Mouse (Mus musculus) heart, postnatal 14 days (tissue): ENCODE measurements around the gene Irf7. TPM values are rescaled to one million over a fixed set of nuclear protein-coding genes. Genes with fewer than 3 reads are reported as not detected.
A peak's percentile ranks its signal among the peaks of the same experiment; 100 is the strongest.
"Not testable (repeated sequence)": the region's sequence is repeated elsewhere in the genome, so short reads cannot be mapped to it uniquely, and the experiment has no call there.

ENCODE experiments used
- DNase-seq, 2 experiments: peaks; one replicate each; pipeline ENCODE4 v3.0.0; 2021 to 2022
- intact Hi-C: fragments of 180-260 bp; cut with DNase I; formaldehyde crosslinking; loops from one replicate; pipeline ENCODE4 v1.15.1; 2025
- total RNA-seq, 2 experiments: library from RNA; stranded (reverse); gene quantifications; 2 replicates each; pipeline ENCODE4 v1.2.3; 2021

Gene Irf7
- total RNA-seq, 2 experiments from 2014 or later, result 1.6 to 1.7 TPM

GRCm38 (mm10) chr7:141277701-141278678 lies 11.7 kb upstream of the Irf7 start:
- intact Hi-C loops, result no loop called here
- no peak for DNase-seq

GRCm38 (mm10) chr7:141276546-141276945 lies 10.3 kb upstream of the Irf7 start, which contains the start of gene Cdhr5:
Cdhr5 (minus strand) TSS chr7:141276786.
- DNase-seq, result no peak
- intact Hi-C loops, result no loop called here

- DNase-seq, result no peak
- intact Hi-C loops, result no loop called here
Observed at GRCm38 (mm10) chr7:141275356-141275755, 9.1 kb upstream of the Irf7 start.

GRCm38 (mm10) chr7:141270631-141271030 lies 4.3 kb upstream of the Irf7 start:
- intact Hi-C loops, result no loop called here
- no peak for DNase-seq

- intact Hi-C loops, result no loop called here
- DNase-seq, result no peak
Observed at GRCm38 (mm10) chr7:141269273-141269545, 2.9 kb upstream of the Irf7 start.

GRCm38 (mm10) chr7:141268466-141269272 lies 2.4 kb upstream of the Irf7 start:
- intact Hi-C loops, result no loop called here
- DNase-seq, result peak in 1 of 2 experiments; percentile 28

GRCm38 (mm10) chr7:141265411-141265738 lies 906 bp downstream of the Irf7 start:
- intact Hi-C loops, result loop anchor here (2.0 kb wide), 1 partner anchor 97 kb away; no protein-coding TSS in a partner anchor
- no peak for DNase-seq

GRCm38 (mm10) chr7:141264761-141265410 lies 1.4 kb downstream of the Irf7 start:
- peak; percentile 29 to 38 for DNase-seq
- intact Hi-C loops, result loop anchor here (2.0 kb wide), 1 partner anchor 98 kb away; no protein-coding TSS in a partner anchor

- intact Hi-C loops, result loop anchor here (2.0 kb wide), 1 partner anchor 99 kb away; no protein-coding TSS in a partner anchor
Observed at GRCm38 (mm10) chr7:141264041-141264700, 2.1 kb downstream of the Irf7 start.

GRCm38 (mm10) chr7:141263640-141264039 lies 2.6 kb downstream of the Irf7 start:
- intact Hi-C loops, result loop anchor here (2.0 kb wide), 1 partner anchor 99 kb away; no protein-coding TSS in a partner anchor
- no peak for DNase-seq

More at GRCm38 (mm10) chr7:141264041-141264700, 2.1 kb downstream of the Irf7 start:
- DNase-seq, result no peak

- intact Hi-C loops, result no loop called here
- DNase-seq, result no peak
Observed at GRCm38 (mm10) chr7:141261480-141261879, 4.8 kb downstream of the Irf7 start.

GRCm38 (mm10) chr7:141256159-141256558 lies 10.1 kb downstream of the Irf7 start:
- intact Hi-C loops, result no loop called here
- no peak for DNase-seq

- intact Hi-C loops, DNase-seq: not testable (repeated sequence)
Observed at GRCm38 (mm10) chr7:141250486-141250885, 15.8 kb downstream of the Irf7 start.

- intact Hi-C loops, result loop anchor here (10.0 kb wide), 1 partner anchor 293 kb away; no protein-coding TSS in a partner anchor
- DNase-seq, result no peak
Observed at GRCm38 (mm10) chr7:141231551-141231950, 34.7 kb downstream of the Irf7 start.

GRCm38 (mm10) chr7:141231111-141231510 lies 35.2 kb downstream of the Irf7 start:
- no peak for DNase-seq
- intact Hi-C loops, result loop anchor here (10.0 kb wide), 1 partner anchor 294 kb away; no protein-coding TSS in a partner anchor

- intact Hi-C loops, result loop anchor here (10.0 kb wide), 1 partner anchor 294 kb away; no protein-coding TSS in a partner anchor
- DNase-seq, result no peak
Observed at GRCm38 (mm10) chr7:141230570-141230969, 35.7 kb downstream of the Irf7 start.

GRCm38 (mm10) chr7:141229702-141230101 lies 36.6 kb downstream of the Irf7 start:
- intact Hi-C loops, result loop anchor here (5.0 to 10.0 kb wide), 3 partner anchors 65 to 295 kb away; no protein-coding TSS in a partner anchor
- DNase-seq, result no peak

GRCm38 (mm10) chr7:141228279-141229067 lies 37.8 kb downstream of the Irf7 start, which contains the start of gene Phrf1:
Phrf1 (plus strand) TSS chr7:141228784.
- intact Hi-C loops, result loop anchor here (5.0 to 10.0 kb wide), 2 partner anchors 64 to 134 kb away; no protein-coding TSS in a partner anchor
- DNase-seq, result peak; percentile 95 to 97

- DNase-seq, result no peak
- intact Hi-C loops, result loop anchor here (5.0 to 10.0 kb wide), 2 partner anchors 63 to 135 kb away; no protein-coding TSS in a partner anchor
Observed at GRCm38 (mm10) chr7:141227796-141228195, 38.5 kb downstream of the Irf7 start.
